ENCODE assay signal across 25 mouse cellular contexts in the genomic region with DNA sequence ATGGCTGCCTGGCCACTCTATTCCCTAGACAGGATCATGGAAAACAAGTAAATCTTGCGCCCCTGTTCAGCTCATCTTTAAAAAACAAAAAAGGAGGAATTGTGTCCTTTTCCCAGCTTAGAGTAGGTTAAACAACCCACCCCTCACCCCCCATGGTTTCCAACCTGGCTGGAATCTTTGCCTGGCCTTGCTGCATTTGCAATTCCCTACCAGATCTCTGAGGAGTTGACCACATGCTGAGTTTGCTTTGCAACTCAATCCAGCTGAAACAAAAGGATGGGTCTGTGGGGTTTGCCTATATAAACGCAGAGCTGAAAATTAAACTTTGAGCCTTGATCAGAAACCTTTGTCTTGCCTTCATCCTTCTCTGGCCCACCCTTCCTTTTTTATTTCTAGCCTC.
"Had no signal": no experiment of that assay in that cellular context is flagged by ENCODE, and none has a peak within 500 bp of the region (broad histone marks: within the 10 kb centered on the region; RNA-seq: fewer than 3 reads in every experiment).

No protein-coding gene starts in this region.

- H3K4me1 ChIP-seq: heart, embryonic 15.5 days; hindbrain, embryonic 13.5 days; hindbrain, embryonic 15.5 days; kidney, embryonic 15.5 days; limb, embryonic 15.5 days; liver, embryonic 12.5 days had no signal

- H3K27ac ChIP-seq: heart, adult 2 months; heart, embryonic 13.5 days; heart, embryonic 15.5 days; hindbrain, embryonic 13.5 days; hindbrain, embryonic 15.5 days; hindbrain, postnatal 0 days; kidney, embryonic 15.5 days; kidney, postnatal 0 days; limb, embryonic 13.5 days; limb, embryonic 15.5 days; liver, embryonic 12.5 days; liver, embryonic 14.5 days had no signal

- H3K9me3 ChIP-seq: heart, embryonic 13.5 days; heart, embryonic 15.5 days; hindbrain, embryonic 13.5 days; hindbrain, embryonic 15.5 days; kidney, embryonic 15.5 days; limb, embryonic 15.5 days; liver, embryonic 12.5 days had no signal

- H3K27me3 ChIP-seq: heart, embryonic 13.5 days; heart, embryonic 15.5 days; hindbrain, embryonic 13.5 days; hindbrain, embryonic 15.5 days; kidney, embryonic 15.5 days; limb, embryonic 13.5 days; limb, embryonic 15.5 days; liver, embryonic 12.5 days had no signal

- H3K4me3 ChIP-seq: heart, adult 2 months; heart, embryonic 13.5 days; heart, embryonic 15.5 days; hindbrain, embryonic 13.5 days; hindbrain, embryonic 15.5 days; kidney, embryonic 15.5 days; limb, embryonic 13.5 days; limb, embryonic 15.5 days; liver, embryonic 12.5 days had no signal

- H3K36me3 ChIP-seq: heart, embryonic 13.5 days; heart, embryonic 15.5 days; hindbrain, embryonic 13.5 days; hindbrain, embryonic 15.5 days; kidney, embryonic 15.5 days; limb, embryonic 13.5 days; limb, embryonic 15.5 days; liver, embryonic 12.5 days had no signal

- DNase-seq: gastrocnemius, postnatal 14 days; gastrocnemius, postnatal 36 days; heart, adult 11 months; heart, adult 2 months; heart, postnatal 14 days; heart, postnatal 36 days; kidney, adult 11 months; kidney, adult 2 months; kidney, adult 9 months; kidney, postnatal 14 days; kidney, postnatal 36 days; layer of hippocampus, adult 9-11 months; layer of hippocampus, postnatal 36 days; left cerebral cortex, postnatal 4 days had no signal

- H3K9ac ChIP-seq: heart, embryonic 13.5 days; heart, embryonic 15.5 days; hindbrain, embryonic 13.5 days; hindbrain, embryonic 15.5 days; kidney, embryonic 15.5 days; limb, embryonic 13.5 days; limb, embryonic 15.5 days; liver, embryonic 12.5 days; liver, embryonic 14.5 days had no signal
